Mouse (Mus musculus) forebrain, embryonic 15.5 days (tissue): Measurements from ENCODE around the gene Kcnj10. TPM values are rescaled to one million over a fixed set of nuclear protein-coding genes. Genes with fewer than 3 reads are reported as not detected.

Source experiments
- ATAC-seq: fragments of 200-750 bp; cut with Nextera tagmentation; replicated peaks from 2 replicates; pipeline ENCODE4 v1.8.0; 2017; ENCODE audit warnings: mild to moderate bottlenecking, moderate TSS enrichment, moderate library complexity
- H3K27ac ChIP-seq: fragments of 300-500 bp; sonication (generic); replicated peaks from 2 replicates; pipeline ENCODE4 v1.5.1; 2015; ENCODE audit warnings: mild to moderate bottlenecking, inconsistent platforms
- H3K27me3 ChIP-seq: fragments of 300-500 bp; sonication (generic); 2 replicates; pipeline ENCODE4 v1.6.1; 2015; ENCODE audit warnings: inconsistent platforms
- H3K36me3 ChIP-seq: fragments of 300-500 bp; sonication (generic); 2 replicates; pipeline ENCODE4 v1.6.1; 2015; ENCODE audit warnings: mild to moderate bottlenecking, inconsistent platforms
- H3K4me1 ChIP-seq: fragments of 300-500 bp; sonication (generic); 2 replicates; pipeline ENCODE4 v1.6.1; 2015; ENCODE audit warnings: inconsistent platforms
- H3K4me2 ChIP-seq: fragments of 300-500 bp; sonication (generic); replicated peaks from 2 replicates; pipeline ENCODE4 v1.6.1; 2015; ENCODE audit warnings: mild to moderate bottlenecking, inconsistent platforms
- H3K4me3 ChIP-seq: fragments of 300-500 bp; sonication (generic); 2 replicates; pipeline ENCODE4 v1.5.1; 2015; ENCODE audit warnings: mild to moderate bottlenecking, inconsistent platforms
- H3K9ac ChIP-seq: fragments of 300-500 bp; sonication (generic); replicated peaks from 2 replicates; pipeline ENCODE4 v1.6.1; 2015; ENCODE audit warnings: mild to moderate bottlenecking, inconsistent platforms
- H3K9me3 ChIP-seq: fragments of 300-500 bp; sonication (generic); 2 replicates; pipeline ENCODE4 v1.6.1; 2016; ENCODE audit warnings: inconsistent platforms
- WGBS: fragments of 180-500 bp; shearing (Covaris S2); methylation state at CpG from one replicate; pipeline ENCODE4 v1.1.7; 2015; ENCODE audit warnings: mixed read lengths; 5-methylcytosine and 5-hydroxymethylcytosine counted together
- polyA plus RNA-seq: library from polyadenylated mRNA; unstranded; fragments of >200 nt; fragmentation: Nextera tagmentation; extraction: Ambion mirVana; gene quantifications from 2 replicates; pipeline ENCODE4 v1.2.1, GENCODE M21; 2015

Kcnj10 gene
- polyA plus RNA-seq, 1 experiment from 2014 or later = 1.7 TPM

DNA sequence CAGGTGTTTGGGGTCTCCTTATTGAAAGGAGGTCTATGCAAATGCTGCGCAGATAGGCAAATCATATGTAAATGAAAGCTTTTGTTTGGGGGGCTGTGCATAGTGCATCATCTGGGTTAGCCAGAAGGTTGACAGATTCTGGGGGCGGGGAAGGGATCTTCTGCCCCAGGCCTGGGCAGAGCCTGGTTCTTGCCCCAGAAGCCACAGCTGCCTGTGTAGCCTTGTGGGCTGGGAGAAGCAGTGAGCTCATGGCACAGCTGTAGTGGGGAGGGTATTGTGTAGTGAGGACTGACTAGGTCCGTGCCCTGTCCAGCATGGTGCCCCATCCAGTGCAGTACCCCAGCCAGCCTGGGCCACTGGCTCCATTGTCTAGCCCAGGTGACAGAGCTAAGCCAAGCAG, 26.1 kb upstream of the Kcnj10 start:
- peak overlapping the region; percentile 66 for H3K4me3 ChIP-seq
- ATAC-seq = peak; percentile 15
- peaks cover 72% of the 10 kb centered on the region for H3K4me1 ChIP-seq
- H3K9me3 ChIP-seq = no peaks in the 10 kb centered on the region
- peak overlapping the region; percentile 74 for H3K4me2 ChIP-seq
- H3K27me3 ChIP-seq = no peaks in the 10 kb centered on the region
- WGBS = 11% methylated on average over 3 of the region's 3 CpGs
- 0 out of 2 replicates have a peak overlapping the region, but pooled peaks have one; percentile 2 for H3K9ac ChIP-seq
- peak overlapping the region; percentile 94 for H3K27ac ChIP-seq
- peaks cover 6% of the 10 kb centered on the region; the same call in 1 of the 2 replicates for H3K36me3 ChIP-seq

DNA sequence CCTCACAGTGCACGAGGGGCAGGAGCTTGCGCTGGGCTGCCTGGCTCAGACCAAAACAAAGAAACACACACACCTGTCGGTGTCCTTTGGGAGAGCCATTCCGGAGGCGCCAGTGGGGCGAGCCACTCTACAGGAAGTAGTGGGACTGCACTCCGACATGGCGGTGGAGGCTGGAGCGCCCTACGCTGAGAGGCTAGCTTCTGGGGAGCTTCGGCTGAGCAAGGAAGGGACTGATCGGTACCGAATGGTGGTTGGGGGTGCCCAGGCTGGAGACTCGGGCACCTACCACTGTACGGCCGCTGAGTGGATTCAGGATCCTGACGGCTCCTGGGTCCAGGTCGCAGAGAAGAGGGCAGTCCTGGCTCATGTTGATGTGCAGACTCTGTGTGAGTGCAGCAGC, 23.6 kb upstream of the Kcnj10 start:
- peaks cover 6% of the 10 kb centered on the region; the same call in 1 of the 2 replicates for H3K36me3 ChIP-seq
- ATAC-seq = no peak
- H3K4me1 ChIP-seq = peaks cover 70% of the 10 kb centered on the region
- no peaks in the 10 kb centered on the region for H3K9me3 ChIP-seq
- no peak overlapping the region for H3K9ac ChIP-seq
- WGBS = 71% methylated on average over 18 of the region's 18 CpGs
- no peak overlapping the region for H3K4me3 ChIP-seq
- no peak overlapping the region for H3K4me2 ChIP-seq
- no peaks in the 10 kb centered on the region for H3K27me3 ChIP-seq
- H3K27ac ChIP-seq = no peak overlapping the region

DNA sequence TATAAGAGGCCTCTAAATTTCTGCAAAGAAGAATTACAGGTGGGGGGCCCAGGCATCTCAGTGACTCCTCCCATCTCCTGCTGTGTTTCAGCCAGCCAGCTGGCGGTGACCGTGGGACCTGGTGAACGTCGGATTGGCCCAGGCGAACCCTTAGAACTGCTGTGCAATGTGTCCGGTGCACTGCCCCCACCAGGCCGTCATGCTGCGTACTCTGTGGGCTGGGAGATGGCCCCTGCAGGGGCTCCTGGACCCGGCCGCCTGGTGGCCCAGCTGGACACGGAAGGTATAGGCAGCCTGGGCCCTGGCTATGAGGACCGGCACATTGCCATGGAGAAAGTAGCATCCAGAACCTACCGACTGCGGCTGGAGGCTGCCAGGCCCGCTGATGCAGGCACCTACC, 23.1 kb upstream of the Kcnj10 start:
- ATAC-seq = no peak
- no peaks in the 10 kb centered on the region for H3K27me3 ChIP-seq
- peak overlapping the region; percentile 39; the same call in 1 of the 2 replicates for H3K27ac ChIP-seq
- H3K9me3 ChIP-seq = no peaks in the 10 kb centered on the region
- WGBS = 55% methylated on average over 15 of the region's 15 CpGs
- no peak overlapping the region for H3K4me2 ChIP-seq
- H3K36me3 ChIP-seq = peaks cover 6% of the 10 kb centered on the region; the same call in 1 of the 2 replicates
- no peak overlapping the region for H3K4me3 ChIP-seq
- H3K4me1 ChIP-seq = peaks cover 71% of the 10 kb centered on the region
- no peak overlapping the region for H3K9ac ChIP-seq

DNA sequence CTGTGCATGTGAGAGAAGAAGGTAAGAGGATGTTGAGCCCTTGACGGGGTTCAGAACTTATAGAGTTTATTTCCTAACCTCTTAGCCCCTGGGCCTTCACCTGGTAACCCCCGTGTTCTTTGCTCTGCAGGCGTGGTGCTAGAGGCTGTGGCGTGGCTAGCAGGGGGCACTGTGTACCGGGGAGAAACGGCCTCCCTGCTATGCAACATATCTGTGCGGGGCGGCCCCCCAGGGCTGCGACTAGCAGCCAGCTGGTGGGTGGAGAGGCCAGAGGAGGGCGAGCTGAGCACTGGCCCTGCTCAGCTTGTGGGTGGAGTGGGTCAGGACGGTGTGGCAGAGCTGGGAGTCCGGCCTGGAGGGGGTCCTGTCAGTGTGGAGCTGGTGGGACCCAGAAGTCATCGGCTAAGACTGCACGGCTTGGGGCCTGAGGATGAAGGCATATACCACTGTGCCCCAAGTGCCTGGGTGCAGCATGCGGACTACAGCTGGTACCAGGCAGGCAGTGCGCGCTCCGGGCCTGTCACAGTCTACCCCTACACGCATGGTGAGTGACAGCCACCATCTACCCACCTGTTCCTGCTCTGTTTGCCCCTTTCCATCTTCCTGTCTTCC, 22.5 kb upstream of the Kcnj10 start:
- 79% methylated on average over 19 of the region's 19 CpGs for WGBS
- no peaks in the 10 kb centered on the region for H3K9me3 ChIP-seq
- H3K4me2 ChIP-seq = no peak overlapping the region
- H3K27ac ChIP-seq = peak overlapping the region; percentile 39
- H3K9ac ChIP-seq = no peak overlapping the region
- ATAC-seq = no peak
- no peaks in the 10 kb centered on the region for H3K27me3 ChIP-seq
- H3K4me3 ChIP-seq = no peak overlapping the region
- H3K4me1 ChIP-seq = peaks cover 71% of the 10 kb centered on the region
- H3K36me3 ChIP-seq = peaks cover 6% of the 10 kb centered on the region; the same call in 1 of the 2 replicates

DNA sequence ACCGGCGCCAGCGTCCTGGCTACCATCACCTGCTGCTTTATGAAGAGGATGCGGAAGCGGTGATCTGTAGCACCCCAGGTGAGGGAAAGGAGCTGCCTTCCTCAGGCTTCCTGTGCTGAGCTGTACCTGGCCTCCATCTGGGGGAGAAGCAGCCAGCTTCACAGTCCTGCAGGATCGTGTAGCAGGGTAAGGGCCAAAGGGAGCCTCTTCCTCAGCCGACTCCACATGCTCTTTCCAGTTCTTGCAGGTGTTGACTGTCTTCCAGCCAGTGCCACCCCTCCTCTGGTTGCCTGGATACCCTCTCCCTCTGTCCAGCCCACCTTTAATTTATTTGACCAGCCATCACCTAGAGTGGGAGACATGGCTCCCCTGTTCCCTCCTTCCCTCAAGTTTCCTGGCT, 21.7 kb upstream of the Kcnj10 start:
- Histone ChIP-seq H3K36me3 (peaks cover 6% of the 10 kb centered on the region; the same call in 1 of the 2 replicates), H3K9ac (no peak overlapping the region), H3K4me2 (no peak overlapping the region), H3K9me3 (no peaks in the 10 kb centered on the region), H3K27me3 (no peaks in the 10 kb centered on the region), H3K4me1 (peaks cover 69% of the 10 kb centered on the region), H3K27ac (peak overlapping the region; percentile 81), H3K4me3 (no peak overlapping the region)
- no peak for ATAC-seq
- 72% methylated on average over 7 of the region's 7 CpGs for WGBS

DNA sequence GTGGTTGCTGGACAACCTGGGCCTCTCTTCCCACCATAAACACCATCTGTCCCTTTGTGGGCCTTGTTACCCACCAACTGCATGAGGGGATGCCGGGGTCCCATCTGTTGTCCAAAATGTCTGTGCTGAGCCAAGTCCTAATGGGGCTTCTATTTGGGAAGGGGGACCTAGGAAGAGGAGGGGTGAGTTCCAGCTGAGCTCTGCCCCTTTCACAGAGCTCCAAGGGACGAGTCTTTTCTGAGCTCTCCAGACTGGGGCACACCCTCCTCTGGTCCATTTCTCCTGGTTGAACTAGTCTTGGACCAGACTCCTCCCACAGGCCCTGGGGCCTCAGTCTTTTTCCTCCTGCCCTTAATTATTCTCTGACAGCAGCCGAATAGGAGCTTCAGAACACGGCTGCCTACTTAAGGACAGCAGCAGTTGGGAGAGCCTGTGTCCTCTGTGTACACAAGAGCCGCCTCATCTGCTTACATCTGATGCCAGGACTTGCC, 21.0 kb upstream of the Kcnj10 start:
- H3K27ac ChIP-seq = peak overlapping the region; percentile 81
- H3K27me3 ChIP-seq = no peaks in the 10 kb centered on the region
- no peak overlapping the region for H3K4me2 ChIP-seq
- 9% methylated on average over 5 of the region's 5 CpGs for WGBS
- ATAC-seq = peak; percentile 46
- peaks cover 6% of the 10 kb centered on the region; the same call in 1 of the 2 replicates for H3K36me3 ChIP-seq
- H3K4me1 ChIP-seq = peaks cover 64% of the 10 kb centered on the region
- H3K9me3 ChIP-seq = no peaks in the 10 kb centered on the region
- H3K9ac ChIP-seq = no peak overlapping the region
- H3K4me3 ChIP-seq = no peak overlapping the region

DNA sequence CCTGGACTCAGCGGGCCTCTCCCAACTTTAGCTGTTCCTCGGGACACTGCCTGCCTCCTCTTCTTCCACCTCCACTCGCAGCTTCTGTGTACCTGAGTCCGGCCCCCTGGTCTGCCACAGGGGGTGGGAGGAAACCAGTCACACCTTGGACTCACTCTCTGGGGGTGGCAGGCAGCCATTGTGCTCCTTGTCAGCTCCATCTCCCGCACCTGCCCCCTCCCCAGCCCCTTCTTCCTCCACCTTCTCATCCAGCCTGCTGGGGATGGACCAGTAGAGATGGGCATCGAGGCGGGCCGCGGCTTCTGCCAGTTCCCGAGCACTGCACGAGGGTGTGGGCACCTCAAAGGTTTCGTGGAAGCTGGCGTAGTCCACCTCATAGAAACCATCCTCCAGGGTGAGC, 18.3 kb upstream of the Kcnj10 start:
- 53% methylated on average over 13 of the region's 13 CpGs for WGBS
- H3K4me3 ChIP-seq = no peak overlapping the region
- H3K9ac ChIP-seq = no peak overlapping the region
- no peak overlapping the region for H3K4me2 ChIP-seq
- H3K4me1 ChIP-seq = peaks cover 60% of the 10 kb centered on the region
- ATAC-seq = no peak
- H3K36me3 ChIP-seq = peaks cover 6% of the 10 kb centered on the region; the same call in 1 of the 2 replicates
- no peak overlapping the region for H3K27ac ChIP-seq
- no peaks in the 10 kb centered on the region; the same call in 1 of the 2 replicates for H3K27me3 ChIP-seq
- H3K9me3 ChIP-seq = no peaks in the 10 kb centered on the region

DNA sequence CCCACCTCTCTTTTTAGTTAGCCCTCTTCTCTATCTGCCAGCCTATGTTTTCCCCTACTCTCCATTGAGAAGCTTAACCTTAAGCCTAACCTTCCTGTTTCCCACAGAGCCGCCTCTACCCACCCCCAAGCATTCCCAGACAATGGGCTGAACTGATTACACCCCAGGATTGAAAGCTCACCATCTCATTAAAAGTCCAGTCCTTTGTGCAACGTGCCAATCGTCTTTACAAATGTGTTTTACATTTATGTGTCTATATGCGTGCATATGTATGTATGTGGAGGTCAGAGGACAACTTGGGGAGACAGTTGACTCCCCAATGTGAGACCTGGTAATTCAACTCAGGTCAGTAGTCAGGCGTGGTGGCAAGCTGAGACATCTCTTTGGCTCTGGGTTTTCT, 17.7 kb upstream of the Kcnj10 start:
- Histone ChIP-seq H3K27ac (no peak overlapping the region), H3K4me2 (no peak overlapping the region), H3K9me3 (no peaks in the 10 kb centered on the region), H3K27me3 (no peaks in the 10 kb centered on the region; the same call in 1 of the 2 replicates), H3K4me1 (peaks cover 55% of the 10 kb centered on the region), H3K36me3 (peaks cover 2% of the 10 kb centered on the region; the same call in 1 of the 2 replicates), H3K4me3 (no peak overlapping the region), H3K9ac (no peak overlapping the region)
- WGBS = 16% methylated on average over 5 of the region's 5 CpGs
- no peak for ATAC-seq

DNA sequence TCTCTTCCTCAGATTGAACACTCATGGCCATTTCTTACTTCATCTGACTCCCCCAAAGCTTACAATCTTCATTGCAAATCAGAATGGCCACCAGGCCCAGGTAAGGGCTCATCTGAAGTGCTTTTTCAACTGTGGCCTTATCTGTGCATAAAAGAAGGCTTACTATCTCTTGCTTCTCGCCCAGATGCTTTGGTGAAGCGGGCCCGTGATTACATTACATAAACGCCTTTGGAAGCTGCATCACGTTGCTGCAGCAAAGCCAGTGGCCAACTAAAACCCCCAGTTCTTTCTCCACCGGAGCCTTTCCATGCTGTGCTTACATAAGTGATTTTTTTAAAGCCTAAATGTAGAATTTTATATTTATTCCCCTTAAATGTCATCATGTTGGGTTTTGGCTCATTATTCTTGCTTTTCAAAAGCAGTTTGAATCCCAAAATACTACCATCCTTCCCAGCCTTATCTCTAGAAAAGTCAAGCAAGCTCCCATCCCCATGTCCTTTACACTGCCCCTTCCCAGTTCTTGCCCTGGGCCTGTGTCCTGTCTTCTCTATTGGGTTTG, 17.1 kb upstream of the Kcnj10 start:
- Histone ChIP-seq H3K4me3 (no peak overlapping the region), H3K9ac (no peak overlapping the region), H3K4me1 (peaks cover 55% of the 10 kb centered on the region), H3K4me2 (no peak overlapping the region), H3K36me3 (no peaks in the 10 kb centered on the region), H3K27me3 (no peaks in the 10 kb centered on the region; the same call in 1 of the 2 replicates), H3K9me3 (no peaks in the 10 kb centered on the region), H3K27ac (0 out of 2 replicates have a peak overlapping the region, but pooled peaks have one; percentile 9)
- ATAC-seq = no peak
- 56% methylated on average over 6 of the region's 6 CpGs for WGBS

DNA sequence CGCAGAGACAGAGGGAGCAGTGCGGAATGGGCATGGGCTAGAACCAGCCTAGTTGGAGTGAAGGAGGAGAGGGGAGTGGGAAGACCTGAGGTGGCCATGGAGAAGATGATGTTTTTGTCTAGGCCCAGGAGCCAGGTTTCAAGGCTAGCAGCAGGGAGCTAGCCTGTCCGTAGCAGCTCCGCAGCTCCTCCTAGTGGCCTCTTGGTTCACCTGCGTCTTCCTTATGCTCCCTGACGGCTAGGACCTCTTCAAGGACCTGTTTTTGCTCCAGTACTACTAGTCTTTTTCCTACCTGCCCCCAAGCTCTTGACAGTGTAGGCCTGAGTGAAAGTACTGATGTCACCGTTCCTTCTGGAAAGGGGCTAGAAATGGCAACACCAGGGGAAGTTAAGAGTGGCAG, 16.3 kb upstream of the Kcnj10 start:
- H3K4me2 ChIP-seq = no peak overlapping the region
- H3K4me3 ChIP-seq = no peak overlapping the region
- H3K9me3 ChIP-seq = no peaks in the 10 kb centered on the region
- ATAC-seq = peak; percentile 8; the same call in 1 of the 2 replicates
- 0 out of 2 replicates have a peak overlapping the region, but pooled peaks have one; percentile 9 for H3K27ac ChIP-seq
- no peaks in the 10 kb centered on the region; the same call in 1 of the 2 replicates for H3K27me3 ChIP-seq
- peaks cover 56% of the 10 kb centered on the region for H3K4me1 ChIP-seq
- no peaks in the 10 kb centered on the region for H3K36me3 ChIP-seq
- WGBS = 9% methylated on average over 7 of the region's 7 CpGs
- H3K9ac ChIP-seq = no peak overlapping the region

DNA sequence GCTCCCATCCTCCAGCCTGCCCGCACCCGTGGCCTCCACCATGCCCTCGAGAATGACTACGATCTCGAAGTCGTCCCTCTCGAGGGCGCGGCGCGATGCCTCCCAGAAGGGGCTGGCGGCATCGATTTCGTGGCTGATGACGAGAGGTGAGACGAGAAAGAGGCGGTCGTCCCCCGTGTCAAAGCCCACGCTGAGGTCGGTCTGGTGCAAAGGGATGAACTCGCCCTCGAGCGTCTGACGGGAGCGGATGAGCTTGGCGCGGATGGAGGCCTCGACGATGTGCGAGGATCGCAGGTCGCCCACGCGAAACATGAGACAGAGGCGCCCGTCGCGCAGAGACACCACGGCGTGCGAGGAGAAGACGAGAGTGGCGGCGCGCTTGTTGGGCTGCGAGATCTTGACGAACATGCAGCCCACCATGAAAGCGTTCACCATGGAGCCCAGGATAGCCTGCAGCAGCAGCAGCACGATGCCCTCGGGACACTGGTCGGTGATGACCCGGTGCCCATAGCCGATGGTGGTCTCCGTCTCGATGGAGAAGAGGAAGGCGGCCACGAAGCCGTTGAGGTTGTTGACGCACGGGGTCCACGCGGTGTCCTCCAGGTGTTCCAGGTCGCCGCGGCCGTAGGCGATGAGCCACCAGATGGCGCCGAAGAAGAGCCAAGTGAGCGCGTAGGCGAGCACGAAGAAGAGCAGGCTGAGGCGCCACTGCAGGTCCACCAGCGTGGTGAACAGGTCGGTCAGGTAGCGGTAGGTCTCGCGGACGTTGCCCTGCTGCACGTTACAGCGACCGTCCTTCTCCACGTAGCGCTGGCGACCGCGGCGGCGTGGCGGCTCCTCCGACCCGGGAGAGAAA, 15.1 kb upstream of the Kcnj10 start:
- WGBS = 23% methylated on average over 94 of the region's 94 CpGs
- no peaks in the 10 kb centered on the region; the same call in 1 of the 2 replicates for H3K27me3 ChIP-seq
- H3K27ac ChIP-seq = no peak overlapping the region
- H3K4me3 ChIP-seq = peak overlapping the region; percentile 51
- H3K9ac ChIP-seq = peak overlapping the region; percentile 33
- no peaks in the 10 kb centered on the region for H3K9me3 ChIP-seq
- peak overlapping the region; percentile 88 for H3K4me2 ChIP-seq
- H3K36me3 ChIP-seq = no peaks in the 10 kb centered on the region
- peaks cover 46% of the 10 kb centered on the region for H3K4me1 ChIP-seq
- peak; percentile 29 for ATAC-seq

DNA sequence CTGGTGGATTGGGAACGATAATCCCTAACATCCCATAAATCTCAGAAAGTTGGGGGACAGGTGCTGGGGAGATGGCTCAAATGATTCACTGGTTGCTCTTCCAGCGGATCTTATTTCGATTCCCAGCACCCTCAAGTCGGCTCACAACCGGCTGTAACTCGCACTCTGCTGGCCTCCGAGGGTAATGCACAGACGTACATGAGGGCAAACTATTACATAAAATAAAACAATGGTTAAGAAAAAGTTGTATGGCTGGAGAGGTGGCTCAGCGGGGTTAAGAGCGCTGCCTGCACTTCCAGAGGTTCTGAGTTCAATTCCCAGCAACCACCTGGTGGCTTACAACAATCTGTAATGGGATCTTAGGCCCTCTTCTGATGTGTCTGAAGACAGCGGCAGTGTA, 14.3 kb upstream of the Kcnj10 start:
- Histone ChIP-seq H3K4me3 (peak overlapping the region; percentile 51), H3K27me3 (no peaks in the 10 kb centered on the region; the same call in 1 of the 2 replicates), H3K27ac (no peak overlapping the region), H3K36me3 (no peaks in the 10 kb centered on the region), H3K9me3 (no peaks in the 10 kb centered on the region), H3K9ac (peak overlapping the region; percentile 33), H3K4me2 (peak overlapping the region; percentile 88), H3K4me1 (peaks cover 42% of the 10 kb centered on the region)
- WGBS = 68% methylated on average over 11 of the region's 11 CpGs
- ATAC-seq = no peak
